Mouse (Mus musculus) monocyte, adult 5-6 weeks (primary cell): ENCODE data around the gene Uba3. TPM values are rescaled to one million over a fixed set of nuclear protein-coding genes. Genes with fewer than 3 reads are reported as not detected.

Source experiments
- ATAC-seq: fragments of 153-309, 156-312 bp; replicated peaks from 2 replicates; pipeline ENCODE4 v1.8.0; 2017; ENCODE audit warnings: mild to moderate bottlenecking; ENCODE audit not compliant: low TSS enrichment, insufficient number of reproducible peaks, severe bottlenecking, poor library complexity, low FRiP score
- total RNA-seq: library from RNA; stranded (forward); fragments of 200-1000, 200-491, 200-594 nt; gene quantifications from 3 replicates; pipeline ENCODE4 v1.2.3, GENCODE M21; 2017

The Uba3 gene
- total RNA-seq, 1 experiment from 2014 or later: 97.2 TPM

DNA sequence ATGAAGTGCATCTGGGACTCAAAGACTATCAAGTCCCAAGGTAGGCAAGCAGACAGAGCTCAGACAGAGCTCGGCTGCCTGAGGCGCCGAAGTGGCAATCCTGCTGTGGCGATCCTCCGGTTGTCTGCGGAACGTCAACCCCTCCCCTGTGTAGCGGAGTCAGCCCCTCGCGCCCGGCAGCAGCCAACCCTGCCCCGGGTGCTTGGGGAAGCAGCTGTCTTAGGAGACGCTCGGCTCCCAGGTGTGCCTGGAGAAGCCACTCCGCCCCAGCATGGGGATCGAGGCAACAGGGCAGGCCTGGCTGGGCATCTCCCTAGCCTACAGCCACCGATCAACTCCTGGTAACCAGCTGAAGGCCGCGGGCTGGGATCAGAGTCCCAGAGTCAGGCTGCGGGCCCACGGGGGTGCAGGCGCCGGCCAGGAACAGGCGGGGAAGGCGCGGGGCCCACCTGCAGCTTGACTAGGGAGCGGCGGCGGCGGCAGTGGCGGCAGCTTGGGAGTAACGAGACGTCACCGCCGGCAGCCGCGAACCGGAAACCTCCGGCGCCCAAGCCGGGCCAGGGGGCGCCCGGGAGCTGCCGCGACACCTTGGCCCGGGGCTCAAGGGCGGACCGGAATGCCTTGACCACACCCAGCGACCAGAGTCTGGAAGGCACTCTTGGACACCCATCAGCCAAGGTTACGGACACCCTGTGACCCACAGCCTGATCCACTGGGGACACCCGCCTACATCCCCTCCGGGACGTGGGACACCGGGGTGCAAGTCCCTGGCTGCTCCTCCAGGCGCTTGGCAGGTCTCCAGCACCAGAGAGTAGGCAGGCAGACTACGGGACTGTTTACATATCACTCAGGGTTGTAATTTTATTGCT, 56.8 kb downstream of the Uba3 start, which contains the start of gene Eogt:
Gene Eogt, minus strand, starts transcription at position 800 of the 869 bp plus-strand sequence.
- ATAC-seq: peak; percentile 43

DNA sequence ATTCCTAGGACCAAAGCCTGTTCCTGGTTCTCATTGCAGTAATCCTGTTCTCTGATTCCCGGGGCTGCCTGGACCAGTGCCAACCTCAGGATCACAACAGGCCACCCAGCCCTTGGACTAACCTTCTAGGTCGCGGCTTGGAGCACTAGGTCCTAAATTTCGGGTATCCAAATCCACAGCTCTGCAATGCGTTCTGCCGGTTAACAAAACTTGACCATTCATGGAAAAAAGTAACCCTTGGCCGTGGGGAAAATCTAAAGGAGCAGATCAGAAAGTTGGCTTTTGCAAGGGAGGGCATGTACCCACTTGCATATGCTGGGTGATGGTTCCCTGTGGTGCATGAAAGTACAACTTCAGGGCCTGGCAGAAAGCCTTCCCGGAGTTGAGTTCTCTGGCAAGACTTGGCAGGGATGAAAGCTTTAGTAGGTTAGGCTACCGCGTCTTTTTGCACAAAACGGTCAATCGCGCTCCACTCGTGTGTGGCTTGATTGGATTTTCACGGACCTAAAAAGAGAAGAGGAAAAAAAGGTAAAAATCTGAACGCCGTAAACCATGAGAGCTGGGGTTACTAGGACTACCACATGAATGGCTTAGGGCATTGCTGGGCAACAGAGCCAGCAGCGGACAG, 57.6 kb downstream of the Uba3 start:
- no peak for ATAC-seq

GRCm38 (mm10) chr6:97145156-97145555, 60.3 kb downstream of the Uba3 start:
- ATAC-seq: no peak

DNA sequence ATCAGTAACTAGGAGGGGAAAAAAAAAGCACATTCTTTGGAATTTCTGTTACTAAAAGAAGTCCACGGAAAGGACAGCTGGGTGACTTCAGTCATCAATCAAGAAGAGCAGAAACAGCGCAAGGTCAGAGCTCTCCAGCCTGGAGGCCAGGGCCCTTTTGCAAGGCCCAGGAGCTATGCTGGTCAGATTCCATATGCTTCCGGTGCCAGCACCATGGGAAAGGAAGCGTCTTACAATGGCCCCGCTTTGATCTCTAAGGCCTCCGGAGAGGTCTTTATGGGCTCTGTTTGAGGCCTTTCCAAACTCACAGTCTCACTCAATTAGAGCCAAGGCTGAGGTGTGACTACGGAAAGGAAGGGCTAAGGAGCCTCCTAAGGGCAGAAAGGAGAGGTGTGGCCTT, 61.1 kb downstream of the Uba3 start:
- no peak for ATAC-seq

- no peak for ATAC-seq
Measured at GRCm38 (mm10) chr6:97142611-97143010, 62.8 kb downstream of the Uba3 start.

DNA sequence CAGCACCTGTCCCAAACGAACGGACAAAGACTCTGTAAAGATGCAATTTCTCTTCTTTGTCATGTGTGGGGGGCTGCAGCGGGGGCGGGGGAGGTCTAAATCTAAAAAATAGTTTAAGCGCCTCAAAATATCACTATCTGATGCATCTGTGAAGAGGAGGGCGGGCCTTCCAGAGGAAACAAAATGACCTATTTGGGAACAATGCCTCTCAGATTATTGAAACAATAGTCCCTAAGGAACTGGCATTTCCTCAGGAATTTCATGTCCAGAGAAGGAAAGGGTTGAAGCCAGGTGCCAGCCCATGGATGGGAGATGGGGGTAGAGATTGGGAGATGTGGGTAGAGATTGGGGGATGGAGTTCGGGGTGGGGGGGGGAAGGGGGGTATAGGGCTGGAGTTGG, 63.6 kb downstream of the Uba3 start:
- ATAC-seq: no peak

Other genes with a start within 250 kb of the Uba3 start
- not detected in 3 replicates for gene Fam19a4, start 145.2 kb downstream of the Uba3 start, total RNA-seq
- gene Eogt, start 56.5 kb downstream of the Uba3 start, total RNA-seq: 3.0 to 8.6 TPM (median 7.9 TPM) in 3 replicates
- gene Tmf1, start 26.5 kb downstream of the Uba3 start, total RNA-seq: 210 to 231 TPM (median 230 TPM) in 3 replicates
- 132 to 180 TPM (median 143 TPM) in 3 replicates for gene Arl6ip5, start 5.0 kb upstream of the Uba3 start, total RNA-seq
- not detected in 3 replicates for gene Lmod3, start 47.1 kb upstream of the Uba3 start, total RNA-seq